Mouse (Mus musculus): ENCODE results near the gene Rab11a.

Gene Rab11a

GRCm38 (mm10) chr9:64737406-64738201 lies at the start of gene Rab11a:
Gene Rab11a (minus strand): TSS chr9:64737758.
- peak; percentile 88 for DNase-seq (ENCODE audit: extremely low read depth, insufficient read length, low spot score)

- DNase-seq (ENCODE audit: extremely low read depth, insufficient read length, low spot score): no peak
These were observed 48.8 kb upstream of the Rab11a start for GRCm38 (mm10) chr9:64786216-64786905.

GRCm38 (mm10) chr9:64784841-64785240 lies 47.3 kb upstream of the Rab11a start:
- peak; percentile 27 for DNase-seq (ENCODE audit: extremely low read depth, insufficient read length, low spot score)

- DNase-seq (ENCODE audit: extremely low read depth, insufficient read length, low spot score): no peak
These were observed 46.0 kb upstream of the Rab11a start for GRCm38 (mm10) chr9:64783511-64783910.

- no peak for DNase-seq (ENCODE audit: extremely low read depth, insufficient read length, low spot score)
These were observed 42.1 kb upstream of the Rab11a start for GRCm38 (mm10) chr9:64779628-64780027.

DNA sequence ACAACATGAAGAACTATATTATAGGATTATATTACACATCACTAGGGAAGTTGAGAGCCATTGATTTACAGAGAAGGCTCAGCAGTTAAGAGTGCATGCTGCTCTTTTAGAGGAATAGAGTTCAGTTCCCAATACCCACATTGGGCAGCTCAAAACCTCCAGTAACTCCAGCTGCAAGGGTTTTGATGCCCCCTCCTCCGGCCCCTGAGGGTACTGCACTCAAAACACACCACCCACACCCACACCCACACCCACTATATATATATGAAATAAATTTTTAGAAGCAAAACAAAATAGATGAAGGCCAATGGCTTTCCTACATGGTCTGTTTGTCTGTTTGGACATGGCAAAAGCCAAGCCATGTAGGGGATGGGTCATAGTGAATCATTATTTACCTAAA lies 40.6 kb upstream of the Rab11a start:
- DNase-seq (ENCODE audit: extremely low read depth, insufficient read length, low spot score): no peak

DNA sequence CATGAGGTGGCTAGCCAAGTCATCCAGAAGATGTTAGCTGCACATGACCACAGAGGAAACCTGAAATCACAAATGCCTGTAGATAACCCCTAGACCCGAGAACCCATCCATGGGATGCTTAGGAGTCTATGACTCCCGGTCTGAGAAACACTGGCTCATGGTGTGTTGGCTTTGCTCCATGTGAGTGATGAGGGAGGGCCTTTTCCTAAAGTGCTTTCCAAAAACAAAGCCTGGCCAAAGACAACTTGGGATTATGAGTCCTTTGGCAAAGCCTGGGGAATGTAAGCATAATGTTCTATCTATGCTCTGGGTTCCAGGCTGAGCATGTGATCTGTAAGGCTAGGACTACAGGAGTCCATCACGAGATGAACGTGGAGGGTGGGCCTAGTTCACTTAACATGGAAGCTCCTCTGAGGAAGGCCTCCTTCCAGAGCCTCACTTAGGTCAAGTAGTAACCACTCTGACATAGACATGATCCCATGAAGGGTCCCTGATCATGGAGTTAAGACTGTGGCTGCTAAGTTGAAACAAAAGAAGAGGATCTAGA lies 40.0 kb upstream of the Rab11a start:
- DNase-seq (ENCODE audit: extremely low read depth, insufficient read length, low spot score): no peak

GRCm38 (mm10) chr9:64775491-64775890 lies 37.9 kb upstream of the Rab11a start:
- DNase-seq (ENCODE audit: extremely low read depth, insufficient read length, low spot score): no peak

GRCm38 (mm10) chr9:64774883-64775282 lies 37.3 kb upstream of the Rab11a start:
- DNase-seq (ENCODE audit: extremely low read depth, insufficient read length, low spot score): no peak

DNA sequence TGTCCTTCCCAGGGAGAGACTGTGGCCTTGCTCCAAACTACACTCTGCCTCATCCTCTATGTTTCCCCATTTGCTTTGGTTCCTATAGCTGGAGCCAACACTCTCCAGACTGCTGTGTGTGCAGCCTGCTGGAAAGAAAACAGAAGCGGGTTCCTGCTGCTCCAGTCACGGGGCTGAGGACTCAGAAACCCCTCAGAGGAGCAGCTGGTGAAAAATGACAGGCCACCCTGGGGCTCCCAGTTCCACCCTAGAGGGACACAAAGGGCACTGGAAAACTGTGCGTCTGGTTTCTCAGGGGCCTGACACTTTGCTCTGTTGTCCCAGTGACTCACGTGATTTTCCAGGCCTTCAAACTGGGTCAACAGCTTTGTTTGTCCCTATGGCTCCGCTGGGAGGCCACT lies 36.9 kb upstream of the Rab11a start:
- no peak for DNase-seq (ENCODE audit: extremely low read depth, insufficient read length, low spot score)

- DNase-seq (ENCODE audit: extremely low read depth, insufficient read length, low spot score): no peak
These were observed 36.4 kb upstream of the Rab11a start for GRCm38 (mm10) chr9:64773936-64774335.

DNA sequence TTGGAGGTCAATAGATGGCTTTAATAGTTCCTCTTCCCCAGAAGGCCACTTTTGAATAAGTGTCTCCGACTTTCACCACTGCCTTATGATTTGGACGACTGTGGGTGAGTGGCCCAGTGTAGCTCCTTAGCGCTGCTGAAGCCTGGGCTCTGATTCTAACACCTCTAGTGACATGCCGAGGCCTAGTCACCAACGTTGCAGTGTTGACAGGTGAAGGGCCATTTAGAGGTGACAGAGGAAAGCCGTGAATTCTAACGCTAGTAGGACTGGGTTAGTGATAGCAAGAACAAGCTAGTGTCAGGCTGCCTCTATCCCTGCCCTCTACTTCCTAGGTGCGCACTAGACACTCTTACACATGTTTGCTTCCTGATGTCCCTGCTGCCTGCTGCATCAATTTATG lies 35.7 kb upstream of the Rab11a start:
- no peak for DNase-seq (ENCODE audit: extremely low read depth, insufficient read length, low spot score)

GRCm38 (mm10) chr9:64771236-64771635 lies 33.7 kb upstream of the Rab11a start:
- DNase-seq (ENCODE audit: extremely low read depth, insufficient read length, low spot score): no peak

GRCm38 (mm10) chr9:64770411-64770849 lies 32.9 kb upstream of the Rab11a start:
- no peak for DNase-seq (ENCODE audit: extremely low read depth, insufficient read length, low spot score)

DNA sequence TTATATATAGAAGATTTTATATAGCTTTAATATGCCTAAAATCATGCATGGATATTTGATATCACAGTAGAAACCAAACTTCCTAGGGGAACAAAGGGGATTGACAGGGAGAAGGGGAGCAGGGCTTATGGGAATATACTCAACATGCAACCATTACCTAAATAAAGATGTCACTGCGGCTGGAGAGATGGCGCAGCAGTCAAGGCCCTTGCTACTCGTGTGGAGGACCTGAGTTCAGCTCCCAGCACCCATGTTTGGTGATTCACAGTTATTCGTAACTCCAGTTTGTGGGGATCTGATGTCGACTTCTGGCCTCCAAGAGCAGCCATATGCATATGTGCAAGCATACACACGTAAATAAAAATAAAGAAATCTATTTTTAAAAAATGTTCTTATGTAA lies 32.4 kb upstream of the Rab11a start:
- no peak for DNase-seq (ENCODE audit: extremely low read depth, insufficient read length, low spot score)

DNA sequence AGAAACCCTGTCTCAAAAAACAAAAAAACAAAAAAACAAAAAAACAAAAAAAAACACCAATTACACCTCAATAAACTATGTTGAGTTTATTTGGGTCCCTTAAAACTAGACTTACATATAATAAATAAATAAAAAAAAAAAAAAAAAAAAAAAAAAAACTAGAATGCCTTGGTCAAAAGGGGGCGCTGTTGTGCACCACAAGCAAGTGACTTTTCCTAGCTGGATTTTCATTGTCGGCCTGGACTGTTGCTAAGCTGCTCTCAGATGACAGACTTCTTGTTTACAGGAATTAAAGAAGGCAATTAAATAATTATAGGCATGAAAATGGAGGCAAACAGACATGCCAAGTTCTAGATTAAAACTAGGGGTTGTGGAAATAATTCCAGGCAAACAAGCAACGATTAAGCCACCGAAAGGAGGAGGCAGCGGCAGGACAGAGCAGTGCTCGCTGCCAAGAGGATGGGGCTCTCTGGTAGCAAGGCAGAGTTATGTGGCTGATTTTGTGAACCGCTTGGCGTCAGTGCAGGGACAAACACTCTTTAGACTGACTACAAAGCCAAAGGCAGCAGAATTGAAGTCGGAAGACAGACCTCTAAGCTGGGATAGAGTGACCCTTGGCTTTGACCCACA lies 31.6 kb upstream of the Rab11a start:
- no peak for DNase-seq (ENCODE audit: extremely low read depth, insufficient read length, low spot score)

DNA sequence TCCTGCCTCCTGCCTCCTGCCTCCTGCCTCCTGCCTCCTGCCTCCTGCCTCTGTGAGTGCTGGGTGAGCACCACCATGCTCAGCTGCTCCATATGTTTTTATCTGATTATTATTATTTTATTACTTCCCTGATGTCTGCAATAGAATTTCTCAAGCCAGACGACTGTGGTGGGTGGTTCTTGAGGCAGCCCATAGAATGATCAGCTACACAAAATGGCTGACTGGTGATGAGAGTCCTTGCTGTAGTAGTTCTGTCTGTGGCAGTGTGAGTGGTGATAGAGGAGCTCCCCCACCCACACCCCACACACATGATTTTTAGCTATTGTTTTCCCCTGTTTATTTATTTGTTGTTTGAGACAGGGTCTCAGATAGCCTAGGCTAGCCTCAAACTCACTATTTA lies 30.2 kb upstream of the Rab11a start:
- DNase-seq (ENCODE audit: extremely low read depth, insufficient read length, low spot score): no peak

DNA sequence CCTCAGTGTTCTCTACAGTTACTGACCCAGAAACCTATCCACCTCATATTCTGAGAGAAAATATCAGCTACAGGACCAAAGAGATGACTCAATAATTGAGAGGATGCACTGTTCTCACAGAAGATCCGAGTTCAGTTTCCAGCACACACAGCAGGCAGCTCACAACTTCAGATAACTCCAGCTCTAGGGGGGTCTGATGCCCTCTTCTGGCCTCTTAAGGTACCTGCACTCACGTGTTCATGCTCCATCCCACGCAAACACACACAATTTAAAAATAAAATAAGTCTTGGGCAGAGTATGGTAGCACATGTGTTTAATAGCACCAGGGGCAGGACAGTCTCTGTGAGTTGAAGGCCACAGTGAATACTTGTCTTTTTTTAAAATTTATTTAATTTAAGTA lies 28.6 kb upstream of the Rab11a start:
- no peak for DNase-seq (ENCODE audit: extremely low read depth, insufficient read length, low spot score)

DNA sequence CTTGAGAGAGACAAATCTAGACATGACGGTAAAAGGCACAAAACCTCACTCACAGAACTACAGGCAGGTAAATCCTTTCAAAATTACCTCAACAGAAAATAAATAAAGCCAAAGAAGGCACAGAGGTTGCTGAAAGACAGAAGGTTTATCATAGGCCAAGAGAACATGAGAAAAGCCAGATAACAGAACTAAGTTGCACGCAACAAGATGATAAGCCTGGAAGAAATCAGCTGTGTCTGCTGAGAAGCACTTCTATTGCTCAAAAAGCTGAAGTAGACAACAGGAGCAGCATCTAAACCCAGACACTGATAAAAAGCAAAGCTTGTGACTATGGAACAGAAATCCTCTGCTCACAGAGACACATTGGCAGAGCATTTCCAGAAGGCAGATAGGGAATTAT lies 27.3 kb upstream of the Rab11a start:
- DNase-seq (ENCODE audit: extremely low read depth, insufficient read length, low spot score): no peak

DNA sequence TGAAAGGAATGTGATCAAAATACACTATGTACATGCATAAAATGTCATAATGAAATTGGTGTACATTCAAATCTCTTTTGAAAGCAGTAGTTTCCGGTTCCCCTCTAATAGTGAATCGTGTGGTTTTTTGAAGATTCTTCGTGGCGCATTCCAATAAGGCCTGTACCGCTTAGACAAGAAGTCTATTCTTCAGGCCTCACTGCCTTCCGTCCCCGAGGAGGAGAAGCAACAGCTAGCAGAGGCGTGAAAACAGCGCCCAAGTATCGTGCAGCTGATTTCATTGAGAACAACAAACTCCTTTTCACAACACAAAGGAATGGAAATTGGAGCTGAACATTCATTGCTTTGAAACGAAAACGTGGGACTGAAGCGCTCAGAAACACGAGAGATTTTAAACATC lies 20.5 kb upstream of the Rab11a start:
- no peak for DNase-seq (ENCODE audit: extremely low read depth, insufficient read length, low spot score)

DNA sequence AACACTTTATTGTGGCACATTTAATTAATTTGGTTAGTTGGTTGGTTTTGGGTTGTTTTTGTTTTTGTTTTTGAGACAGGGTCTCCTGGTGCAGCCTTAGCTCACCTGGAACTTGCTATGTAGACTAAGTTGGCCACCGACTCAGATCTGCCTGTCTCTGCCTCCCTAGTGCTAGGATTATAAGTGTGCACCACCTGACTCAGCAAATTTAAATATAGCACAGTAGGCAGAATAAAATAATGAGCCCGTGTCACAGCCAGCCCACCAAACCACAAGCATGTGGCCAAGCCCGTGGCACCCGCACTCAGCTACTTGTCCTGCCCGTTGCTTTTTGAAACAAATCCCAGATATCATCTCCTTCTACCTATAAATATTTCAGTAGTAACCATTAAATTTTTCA lies 15.0 kb upstream of the Rab11a start:
- DNase-seq (ENCODE audit: extremely low read depth, insufficient read length, low spot score): no peak

All from 3134 (cell line).